Mouse (Mus musculus): Measurements from ENCODE around the gene Fgfr1op.
"Not testable (repeated sequence)": the region's sequence is repeated elsewhere in the genome, so short reads cannot be mapped to it uniquely, and the experiment has no call there.

Gene Fgfr1op

DNA sequence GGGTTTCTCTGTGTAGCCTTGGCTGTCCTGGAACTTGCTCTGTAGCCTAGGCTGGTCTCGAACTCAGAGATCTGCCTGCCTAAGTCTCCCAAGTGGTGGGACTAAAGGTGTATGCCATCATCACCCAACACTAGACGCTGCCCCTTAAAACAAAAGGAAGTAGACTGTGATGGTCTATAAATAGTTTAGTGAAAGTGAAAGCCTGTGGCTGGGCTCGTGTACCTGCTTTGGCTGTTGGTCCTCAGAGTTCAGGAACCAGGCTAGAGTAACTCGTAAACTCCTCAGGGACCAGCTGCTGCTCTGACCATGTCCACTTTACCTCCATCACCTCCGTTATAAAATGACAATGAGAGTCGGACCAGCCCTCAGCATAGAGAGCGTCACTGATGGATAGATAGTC lies 5.0 kb downstream of the Fgfr1op start:
- DNase-seq = peak; percentile 63 to 64

DNA sequence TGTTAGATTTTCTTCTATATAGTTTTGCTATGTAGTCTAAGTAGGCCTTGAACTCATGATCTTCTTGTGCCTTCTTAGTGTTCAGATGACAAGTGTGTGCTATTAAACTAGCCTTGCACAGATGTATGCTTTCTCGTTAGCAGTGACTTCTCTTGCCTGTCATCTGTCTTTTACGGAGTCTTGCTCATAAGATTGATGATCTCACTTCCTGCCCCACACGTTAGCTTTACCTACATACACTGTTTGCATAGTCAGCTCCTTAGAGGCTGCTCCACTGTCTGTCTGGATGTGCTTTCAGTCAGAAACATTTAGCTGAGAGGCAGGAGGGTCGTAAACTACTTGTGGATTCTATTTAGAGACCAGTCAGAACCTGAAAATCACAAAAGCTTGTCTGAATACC lies 5.8 kb downstream of the Fgfr1op start:
- DNase-seq = peak; percentile 17 to 23

DNA sequence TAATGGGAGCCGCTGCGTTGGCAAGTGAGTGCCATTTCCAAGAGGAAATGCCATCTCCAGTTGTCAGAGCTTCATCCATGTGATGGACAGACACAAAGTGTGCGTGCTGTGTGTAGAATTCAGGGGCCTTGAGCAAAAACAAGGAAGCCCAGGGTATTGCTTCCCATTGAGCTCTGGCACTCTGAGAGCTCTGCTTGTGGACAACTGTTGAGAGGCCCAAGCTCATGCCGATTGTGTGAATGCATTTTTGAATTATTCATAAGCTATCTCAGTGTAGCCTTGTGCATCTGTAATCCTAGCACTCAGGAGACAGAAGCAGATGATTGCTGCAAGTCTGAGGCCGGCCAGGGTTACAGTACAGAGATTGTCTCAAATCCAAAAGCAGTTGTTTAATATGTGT lies 11.8 kb downstream of the Fgfr1op start:
- DNase-seq = no peak

DNA sequence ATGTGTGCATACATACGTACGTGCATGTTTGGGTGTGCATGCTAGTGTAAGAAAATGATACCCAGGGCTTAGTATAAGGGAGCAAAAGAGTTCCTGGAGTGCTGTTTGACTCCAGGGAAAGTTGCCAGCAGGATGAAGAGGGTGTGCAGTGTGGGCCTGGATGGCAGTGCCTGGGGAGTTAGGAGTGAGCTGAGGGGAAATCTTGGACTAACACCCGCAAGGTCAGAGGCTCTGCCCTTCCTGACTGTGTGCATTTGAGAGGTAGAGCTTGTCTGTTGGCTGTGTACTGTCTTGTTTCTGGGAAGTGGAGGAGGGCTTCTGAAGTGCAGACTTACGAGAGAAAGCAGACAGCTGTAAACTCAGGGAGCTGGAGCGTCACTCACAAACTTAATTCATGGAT lies 18.5 kb downstream of the Fgfr1op start:
- DNase-seq = no peak

DNA sequence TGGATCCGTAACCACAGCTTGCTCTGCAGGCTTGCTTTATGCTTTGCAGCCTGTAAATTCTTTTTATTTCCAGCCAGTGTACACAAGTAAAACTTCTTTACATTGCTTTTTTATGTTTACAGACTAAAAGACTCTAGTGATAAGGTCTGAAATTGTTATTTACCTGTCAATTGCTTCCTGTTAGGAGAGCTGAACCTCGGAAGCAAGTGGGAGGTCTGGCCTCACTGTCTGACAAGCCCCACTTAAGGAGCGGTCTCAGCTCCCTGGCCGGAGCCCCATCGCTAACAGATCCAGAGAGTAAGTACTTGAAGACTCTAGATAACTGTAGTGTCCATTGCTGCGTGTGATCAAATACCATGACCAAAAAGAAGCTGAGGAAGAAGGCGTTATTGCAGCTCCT lies 18.9 kb downstream of the Fgfr1op start:
- DNase-seq = no peak

DNA sequence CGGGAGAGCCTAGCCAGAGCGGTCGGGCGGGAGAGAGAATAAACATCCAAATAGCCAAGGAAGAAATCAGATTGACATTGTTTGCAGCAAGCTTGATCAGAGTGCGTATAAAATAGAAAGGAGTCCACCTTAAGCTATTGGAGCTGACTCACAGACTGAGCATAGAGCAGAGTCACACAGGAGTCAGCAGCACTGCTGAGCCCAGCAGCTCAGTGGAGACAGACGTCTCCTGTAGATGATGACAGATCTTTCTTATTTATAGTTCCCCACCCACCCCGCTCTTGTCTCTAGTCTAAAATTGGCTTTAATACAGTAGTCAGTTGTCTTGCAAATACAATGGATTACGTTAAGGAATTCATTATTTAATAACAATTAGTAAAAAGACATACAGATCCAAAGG lies 28.4 kb downstream of the Fgfr1op start:
- DNase-seq = no peak

DNA sequence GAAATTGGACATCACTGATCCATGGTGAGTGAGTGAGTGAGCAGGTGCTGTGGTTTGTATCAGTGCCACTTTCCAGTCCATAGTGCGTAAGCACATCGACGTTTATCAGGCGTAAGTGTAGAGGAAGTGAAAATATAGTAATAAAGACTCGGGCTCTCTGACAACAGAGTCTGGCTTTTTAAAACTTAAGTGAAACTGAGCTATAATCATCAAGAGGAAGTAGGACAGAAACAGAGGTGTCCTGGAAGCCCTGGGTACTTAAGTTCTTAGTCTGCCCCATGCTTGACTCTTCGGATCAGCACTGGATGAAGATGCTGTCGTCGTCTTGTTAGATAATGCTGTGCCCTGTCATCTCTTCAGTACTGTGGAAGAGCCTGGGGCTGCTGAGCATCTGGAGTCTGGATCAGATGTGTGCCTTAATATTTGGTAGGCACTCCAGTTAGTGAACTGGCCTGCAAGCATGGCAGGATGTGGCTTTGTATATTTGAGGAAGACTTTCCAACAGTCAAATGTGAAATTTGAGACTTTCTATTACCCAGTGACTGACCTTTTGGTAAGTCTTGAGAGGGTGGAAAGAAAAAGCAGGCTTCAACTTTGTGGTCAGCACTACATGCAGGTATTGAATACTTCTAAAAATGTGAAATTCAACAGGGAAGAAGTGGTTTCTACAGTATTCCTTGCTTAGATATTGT lies 30.5 kb downstream of the Fgfr1op start:
- DNase-seq = peak; percentile 65 to 67

DNA sequence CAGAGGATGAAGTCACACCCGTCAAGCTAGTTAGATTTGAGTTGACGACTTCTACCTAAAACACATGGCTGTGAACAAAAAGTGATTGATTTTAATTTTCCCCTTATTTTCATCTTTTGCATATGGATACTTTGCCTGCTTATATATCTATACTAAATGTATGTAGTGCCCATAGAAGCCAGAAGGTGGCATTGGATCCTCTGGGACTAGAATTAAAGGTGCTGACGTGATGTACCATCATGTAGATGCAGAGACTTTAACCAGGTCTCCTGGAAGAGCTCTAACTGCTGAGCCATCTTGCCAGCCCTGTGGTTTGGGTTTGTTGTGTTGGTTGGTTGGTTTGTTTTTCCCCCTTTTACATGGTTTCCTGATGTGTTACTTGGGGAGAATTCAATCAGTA lies 32.4 kb downstream of the Fgfr1op start:
- DNase-seq = peak; percentile 45 to 57

DNA sequence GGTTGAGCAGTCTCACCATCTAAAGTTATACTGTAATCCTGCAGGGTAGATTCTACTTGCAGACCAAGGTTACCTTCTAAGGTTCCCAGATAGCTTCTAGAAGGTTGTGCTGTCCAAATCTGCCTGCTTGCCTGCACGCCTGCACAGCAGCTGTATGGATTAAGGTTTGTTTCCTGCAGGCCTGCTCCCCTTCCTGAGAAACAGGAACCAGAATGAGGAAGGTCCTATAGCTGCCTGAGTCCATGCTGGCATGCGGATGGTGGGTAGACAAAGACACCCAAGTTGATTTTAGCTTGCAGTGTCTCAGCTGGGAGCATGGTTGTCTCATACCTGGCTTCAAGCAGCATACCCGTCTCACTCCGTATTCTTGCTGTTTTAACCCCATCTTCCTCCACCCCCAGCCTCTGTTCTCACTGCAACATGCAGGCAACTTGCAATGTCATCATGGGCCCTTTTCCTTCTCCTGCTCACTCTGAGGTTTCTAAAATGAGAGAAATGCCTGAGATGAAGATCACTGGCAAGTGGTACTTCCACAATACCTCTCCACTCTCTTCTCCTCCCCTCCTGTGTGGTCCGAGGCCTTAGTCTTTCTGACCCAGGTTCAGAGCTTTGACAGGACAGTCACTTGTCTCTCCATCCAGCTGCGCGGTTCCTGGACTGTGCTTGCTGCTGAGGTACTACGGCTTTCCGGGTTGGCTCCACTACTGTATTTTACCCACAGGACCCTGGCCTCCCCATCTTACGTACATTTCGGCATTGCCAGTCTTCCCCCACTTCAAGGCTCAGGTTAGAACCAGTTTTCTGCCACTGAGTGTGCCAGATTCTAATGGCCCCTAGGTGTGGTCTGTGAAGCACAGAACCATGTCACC lies 34.0 kb downstream of the Fgfr1op start:
- peak in 1 of 2 experiments; percentile 24 for DNase-seq

DNA sequence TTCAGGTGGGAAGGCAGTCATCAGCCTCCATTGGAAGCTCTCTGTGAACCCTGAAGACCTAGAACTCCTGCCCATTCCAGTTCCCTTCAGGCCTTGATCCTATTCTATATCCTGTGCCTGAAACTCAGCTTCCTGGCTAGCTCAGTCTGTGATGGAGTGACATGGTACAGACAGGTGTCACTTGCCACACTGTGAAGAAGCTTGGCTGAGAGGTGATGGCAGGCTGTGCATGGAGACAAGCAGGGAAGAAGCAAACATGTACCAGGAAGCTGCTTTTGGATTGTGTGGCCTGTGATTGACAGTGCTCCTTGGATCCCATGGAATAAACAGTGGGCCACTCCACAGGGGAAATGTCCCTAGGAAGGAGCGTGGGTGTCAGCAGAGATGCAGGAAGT lies 34.6 kb downstream of the Fgfr1op start:
- DNase-seq = no peak

DNA sequence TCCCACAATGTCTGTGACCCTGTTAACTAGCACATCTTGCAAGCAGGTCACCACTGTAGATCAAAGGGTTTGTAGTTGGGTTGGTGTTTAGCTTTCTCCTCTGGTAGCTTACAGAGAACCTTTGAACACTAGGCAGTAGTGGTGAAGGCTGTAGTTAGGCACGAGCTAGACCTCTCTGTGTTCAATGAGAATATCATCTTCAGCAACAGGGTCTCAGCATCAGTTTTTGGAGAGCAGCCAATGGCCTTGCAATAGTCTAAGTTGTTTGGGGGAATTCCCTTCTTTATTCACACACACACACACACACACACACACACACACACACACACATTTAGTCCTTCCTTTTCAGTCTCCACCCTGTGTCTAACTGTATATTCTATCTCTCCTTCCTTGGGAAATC lies 38.2 kb downstream of the Fgfr1op start:
- no peak for DNase-seq

DNA sequence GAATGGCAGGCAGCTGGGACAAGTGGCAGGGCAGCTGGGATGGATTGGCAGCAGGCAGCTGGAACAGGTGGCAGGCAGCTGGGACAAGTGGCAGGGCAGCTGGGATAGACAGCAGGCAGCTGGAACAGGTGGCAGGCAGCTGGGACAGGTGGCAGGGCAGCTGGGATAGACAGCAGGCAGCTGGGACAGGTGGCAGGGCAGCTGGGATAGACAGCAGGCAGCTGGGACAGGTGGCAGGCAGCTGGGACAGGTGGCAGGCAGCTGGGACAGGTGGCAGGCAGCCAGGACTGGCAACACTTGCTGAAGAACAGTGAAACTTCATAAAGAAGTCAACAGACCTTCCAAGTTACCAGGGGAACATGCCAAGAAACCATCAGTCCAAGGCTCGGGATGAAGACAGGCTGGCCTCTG lies 39.9 kb downstream of the Fgfr1op start:
- not testable (repeated sequence) for DNase-seq

DNA sequence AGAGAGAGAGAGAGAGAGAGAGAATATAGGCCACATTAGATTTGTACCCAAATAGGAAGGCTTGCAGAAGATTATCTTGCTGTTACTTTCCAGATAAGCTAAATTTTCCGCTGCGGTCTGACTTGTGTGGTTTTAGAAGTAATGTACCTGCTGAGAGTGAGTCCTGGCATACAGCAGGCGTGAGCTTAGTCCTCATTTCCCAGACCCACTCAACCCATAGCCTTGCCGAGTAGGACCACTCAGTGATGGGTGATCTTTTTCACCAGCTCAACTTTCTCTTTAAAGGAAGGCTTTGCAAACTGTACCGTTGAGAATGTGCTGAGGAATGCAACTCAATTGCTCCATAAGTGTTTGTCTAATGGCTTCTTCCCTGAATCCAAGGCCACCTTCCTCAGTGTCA lies 41.4 kb downstream of the Fgfr1op start:
- DNase-seq = no peak

DNA sequence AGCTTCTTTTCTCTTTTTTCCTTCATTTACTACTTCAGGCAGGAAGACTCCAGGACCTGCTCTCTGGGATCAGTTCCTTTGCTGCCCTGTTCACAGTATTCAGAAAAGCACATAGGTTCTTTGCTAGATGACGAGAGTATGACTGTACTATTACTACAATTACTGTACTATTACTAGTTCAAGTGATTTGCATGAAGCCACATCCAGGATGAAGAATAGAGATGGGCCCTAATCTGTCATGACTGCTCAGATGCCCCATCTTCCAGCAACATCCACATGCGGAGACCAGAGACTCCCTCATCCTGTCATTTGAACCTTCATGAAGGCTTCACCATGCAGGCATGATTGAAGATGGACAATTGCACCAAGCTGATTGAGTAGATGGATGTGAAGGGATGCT lies 44.4 kb downstream of the Fgfr1op start:
- DNase-seq = peak in 1 of 2 experiments; percentile 36

DNA sequence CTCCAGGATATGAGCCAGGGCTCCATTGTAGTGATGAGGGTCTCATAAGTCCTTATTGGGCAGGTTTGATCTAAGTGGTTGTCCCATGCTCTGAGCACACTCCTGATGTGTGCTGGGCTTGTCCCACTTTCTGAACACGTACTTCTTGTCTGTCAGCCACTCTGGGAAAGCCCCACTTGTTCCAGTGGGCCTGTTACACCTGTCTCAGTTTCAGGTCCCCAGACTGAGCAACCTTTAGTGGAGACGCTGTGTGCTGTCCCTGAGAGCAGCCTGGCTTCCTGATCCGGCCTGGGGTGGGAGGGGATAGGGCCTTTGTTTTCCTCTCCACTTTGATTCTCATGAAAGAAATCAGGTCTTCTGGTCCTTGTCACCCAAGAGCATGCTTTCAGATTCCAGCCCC lies 44.9 kb downstream of the Fgfr1op start:
- peak in 1 of 2 experiments; percentile 39 for DNase-seq

DNA sequence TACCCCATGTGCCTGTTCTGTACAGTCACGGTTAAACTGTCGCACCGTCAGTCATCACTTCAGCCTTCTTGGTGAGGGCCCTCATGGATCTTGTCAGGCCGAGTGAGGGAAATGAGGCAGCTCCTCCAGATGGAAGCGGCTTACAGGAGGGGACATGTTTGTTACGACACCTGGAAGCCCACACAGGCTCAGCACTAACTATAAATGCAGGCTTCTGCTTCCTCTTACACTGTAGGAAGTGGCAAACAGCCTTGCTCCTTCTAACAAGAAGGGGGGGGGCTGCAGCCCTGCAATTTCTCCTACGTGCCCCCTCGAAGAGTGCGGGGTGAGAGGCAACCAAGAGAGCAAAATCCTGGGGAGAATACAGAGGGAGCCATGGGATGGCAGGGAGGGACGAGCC lies 45.4 kb downstream of the Fgfr1op start:
- no peak for DNase-seq

DNA sequence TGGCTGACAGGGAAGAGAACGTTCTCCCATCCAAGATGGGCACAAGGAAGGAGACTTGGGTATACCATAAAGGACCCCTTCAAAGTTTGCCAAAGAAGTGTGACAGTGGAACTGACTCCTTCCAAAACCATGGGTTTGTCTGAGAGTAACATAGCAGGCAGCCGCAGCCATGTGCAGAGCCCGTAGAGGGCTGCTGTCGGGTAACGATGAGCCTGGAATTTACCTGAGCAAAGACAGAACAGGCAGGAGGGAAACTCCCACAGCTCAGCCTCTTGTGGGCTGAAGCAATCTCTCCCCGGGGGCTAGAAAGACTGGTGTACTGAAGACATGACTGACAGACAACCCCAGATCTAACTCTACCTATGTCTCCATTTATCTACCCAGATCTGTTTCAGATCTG lies 46.1 kb downstream of the Fgfr1op start:
- DNase-seq = no peak

DNA sequence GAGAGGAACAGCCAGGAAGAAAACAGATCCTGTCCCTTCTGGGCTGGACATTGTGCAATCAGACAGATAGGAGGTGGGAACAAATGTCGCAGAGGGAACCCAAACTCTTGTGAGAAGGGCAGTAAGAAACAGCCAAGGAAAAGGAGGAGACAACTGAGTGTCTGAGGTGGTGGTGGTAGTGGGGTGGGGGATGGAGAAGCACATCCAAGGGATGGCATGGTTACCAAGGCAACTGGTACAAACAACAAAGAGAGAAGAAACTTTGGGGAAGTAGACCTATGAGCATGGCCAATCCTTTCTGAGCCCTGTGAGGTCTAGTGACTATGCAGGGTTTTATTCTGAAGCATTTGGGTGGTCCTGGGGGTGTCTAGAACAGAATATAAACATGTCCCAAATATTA lies 49.1 kb downstream of the Fgfr1op start:
- DNase-seq = peak; percentile 15 to 32

DNA sequence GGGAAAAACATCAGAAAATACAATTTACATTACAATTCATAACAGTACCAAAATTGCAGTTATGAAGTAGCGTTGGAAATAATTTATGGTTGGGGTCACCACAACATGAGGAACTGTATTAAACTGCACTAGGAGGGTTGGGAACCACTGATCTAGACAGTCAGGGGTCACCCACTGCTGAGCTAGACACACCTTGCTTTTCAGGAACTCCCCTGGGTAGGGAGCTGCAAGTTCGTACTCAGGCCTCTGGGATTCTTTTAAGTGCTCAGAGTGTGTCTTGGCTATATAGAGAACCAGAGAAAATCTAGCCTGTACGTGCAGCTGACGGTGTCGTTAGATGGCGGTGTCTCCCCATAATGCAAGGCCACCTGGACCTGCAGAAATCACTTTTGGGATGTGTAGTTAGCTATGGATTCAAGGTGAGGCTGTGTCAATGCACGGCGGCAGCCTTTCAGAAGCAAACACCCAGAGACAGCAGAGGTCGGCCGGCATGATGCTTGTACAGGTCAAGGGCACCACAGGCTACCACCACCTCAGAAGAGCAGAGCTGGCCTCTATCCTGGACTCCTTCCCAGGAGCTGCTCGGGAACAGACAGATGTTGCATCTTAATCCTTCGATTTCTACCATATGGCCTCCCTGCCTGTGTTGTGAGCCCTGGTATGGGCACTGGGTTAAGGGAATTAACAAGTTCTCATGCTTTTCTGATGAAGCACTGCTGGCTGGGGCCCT lies 49.9 kb downstream of the Fgfr1op start:
- DNase-seq = no peak

DNA sequence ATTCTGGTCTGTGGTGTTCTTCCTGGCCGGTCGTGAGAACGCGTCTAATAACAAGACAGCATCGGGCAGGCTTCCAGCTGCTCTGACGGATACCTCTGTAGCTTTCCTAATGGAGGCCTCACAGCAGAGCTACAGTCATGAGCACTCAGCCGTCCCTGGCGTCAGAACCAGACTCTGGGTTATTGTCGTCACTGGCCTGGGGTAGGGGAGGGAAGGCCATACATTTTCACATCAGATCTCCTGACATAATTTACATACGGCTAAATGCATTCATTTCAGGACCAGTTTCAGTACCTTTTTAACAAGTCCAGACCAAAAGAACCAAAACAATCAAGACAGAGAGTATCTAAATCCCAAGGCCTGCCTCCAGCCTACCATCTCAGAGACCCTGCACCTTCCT lies 57.9 kb downstream of the Fgfr1op start:
- DNase-seq = peak in 1 of 2 experiments; percentile 50

DNA sequence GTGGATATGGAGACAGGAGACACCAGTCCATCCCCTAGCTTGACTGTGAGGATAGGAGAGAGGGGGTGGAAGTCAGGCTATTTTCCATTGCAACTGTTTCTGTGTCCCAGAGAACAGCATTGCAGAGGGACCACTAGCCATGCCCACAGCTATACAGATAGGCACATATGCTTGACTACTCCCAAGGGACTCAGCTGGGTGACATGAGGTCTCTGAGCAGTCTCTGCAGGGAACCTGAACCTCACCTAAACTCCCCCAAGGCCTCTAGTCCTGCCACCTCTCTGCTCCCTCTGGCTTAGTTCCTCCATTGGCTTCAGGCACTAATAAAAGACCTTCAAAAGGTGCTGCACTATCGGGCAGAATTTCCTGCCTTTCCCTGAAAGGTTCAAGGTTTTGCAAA lies 58.8 kb downstream of the Fgfr1op start:
- DNase-seq = peak in 1 of 2 experiments; percentile 16

DNA sequence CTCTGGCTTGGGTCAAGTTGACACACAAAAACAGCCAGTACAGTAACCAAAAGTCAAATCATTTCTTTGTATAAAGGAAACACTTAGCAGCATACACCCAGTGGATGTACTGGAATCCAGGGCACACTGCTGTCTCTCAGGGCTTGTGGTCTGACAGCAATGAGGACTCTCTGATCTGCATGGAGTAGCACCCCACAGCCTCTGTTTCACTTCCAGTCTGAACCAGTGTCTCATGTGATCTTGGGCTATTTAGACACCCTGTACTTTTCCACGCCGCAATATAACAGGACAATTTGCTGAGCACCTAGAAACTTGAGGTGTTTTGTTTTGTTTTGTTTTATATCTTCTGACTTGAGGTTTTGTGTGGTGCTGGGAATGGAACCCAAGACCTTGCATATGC lies 59.9 kb downstream of the Fgfr1op start:
- DNase-seq = peak; percentile 45 to 50

DNA sequence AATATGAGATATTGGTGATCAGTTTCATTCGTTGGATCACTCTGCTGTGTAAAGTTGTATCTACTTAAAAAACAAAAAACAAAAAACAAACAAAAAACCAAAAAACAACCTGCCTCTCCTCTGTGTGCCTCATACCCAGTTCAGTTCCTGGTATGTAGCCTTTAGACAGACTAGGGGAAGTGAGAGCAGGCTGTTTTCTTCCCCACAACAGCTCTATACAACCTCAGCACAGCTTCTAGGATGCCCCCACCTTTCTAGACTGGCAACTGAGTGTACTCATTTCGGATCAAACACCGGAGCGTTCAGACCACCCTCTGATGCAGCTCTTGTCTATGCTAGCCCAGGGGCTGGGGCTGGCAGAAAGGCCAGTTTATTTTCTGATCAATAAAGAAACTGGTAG lies 60.4 kb downstream of the Fgfr1op start:
- peak; percentile 57 to 68 for DNase-seq

DNA sequence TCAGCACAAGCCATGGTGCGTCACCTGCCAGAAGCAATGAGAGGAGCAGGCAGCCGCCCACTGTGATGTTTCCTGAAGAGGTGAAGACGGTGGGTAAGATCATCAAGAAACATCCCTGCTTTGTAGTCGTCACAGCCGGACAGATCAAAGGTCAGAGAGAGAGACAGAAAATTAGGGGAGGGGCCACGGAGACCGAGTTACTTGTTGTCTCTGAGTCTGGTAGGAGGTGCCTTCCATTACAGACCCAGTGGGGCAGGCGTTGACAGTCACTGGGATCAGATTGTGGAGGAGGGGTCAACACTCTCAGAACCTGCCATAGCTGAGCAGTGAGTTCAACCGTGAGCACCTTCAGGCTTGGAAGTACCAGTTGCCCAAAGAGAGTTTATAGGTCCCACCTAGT lies 63.3 kb downstream of the Fgfr1op start:
- DNase-seq = no peak
